Mouse (Mus musculus) liver, embryonic 16.5 days (tissue): ENCODE results near the gene Pfn1. TPM values are rescaled to one million over a fixed set of nuclear protein-coding genes. Genes with fewer than 3 reads are reported as not detected.
A peak's percentile ranks its signal among the peaks of the same experiment; 100 is the strongest.

Experiments
- ATAC-seq: fragments of 200-750 bp; cut with Nextera tagmentation; 2 replicates; pipeline ENCODE4 v1.8.0; 2017; ENCODE audit warnings: low read depth, mild to moderate bottlenecking, moderate number of reproducible peaks, moderate library complexity
- H3K27ac ChIP-seq: fragments of 300-500 bp; sonication (generic); 2 replicates; pipeline ENCODE4 v1.5.1; 2014; ENCODE audit warnings: mild to moderate bottlenecking, low read length
- H3K27me3 ChIP-seq: fragments of 300-500 bp; sonication (generic); 2 replicates; pipeline ENCODE4 v1.6.1; 2014; ENCODE audit warnings: low read depth, low read length, mixed read lengths; ENCODE audit not compliant: control insufficient read depth, insufficient read depth
- H3K36me3 ChIP-seq: fragments of 300-500 bp; sonication (generic); 2 replicates; pipeline ENCODE4 v1.6.1; 2014; ENCODE audit warnings: mild to moderate bottlenecking; ENCODE audit not compliant: control insufficient read depth, insufficient read depth
- H3K4me1 ChIP-seq: fragments of 300-500 bp; sonication (generic); 2 replicates; pipeline ENCODE4 v1.6.1; 2014; ENCODE audit warnings: low read depth, low read length, mixed read lengths; ENCODE audit not compliant: control insufficient read depth
- H3K4me2 ChIP-seq: fragments of 300-500 bp; sonication (generic); 2 replicates; pipeline ENCODE4 v1.6.1; 2014; ENCODE audit warnings: low read depth, low read length, mixed read lengths
- H3K4me3 ChIP-seq: fragments of 300-500 bp; sonication (generic); 2 replicates; pipeline ENCODE4 v1.5.1; 2014; ENCODE audit warnings: low read depth, mild to moderate bottlenecking, low read length
- H3K9ac ChIP-seq: fragments of 300-500 bp; sonication (generic); 2 replicates; pipeline ENCODE4 v1.6.1; 2014; ENCODE audit warnings: low read depth, low read length
- H3K9me3 ChIP-seq: fragments of 300-500 bp; sonication (generic); replicated peaks from 2 replicates; pipeline ENCODE4 v1.6.1; 2016; ENCODE audit warnings: low read length; ENCODE audit not compliant: control insufficient read depth
- WGBS: fragments of 180-500 bp; shearing (Covaris S2); extraction: QIAGEN DNeasy Blood & Tissue Kit; methylation state at CpG from one replicate; pipeline ENCODE4 v1.1.7; 2014; ENCODE audit not compliant: insufficient replicate concordance; 5-methylcytosine and 5-hydroxymethylcytosine counted together
- polyA plus RNA-seq: library from polyadenylated mRNA; unstranded; fragments of >200 nt; fragmentation: Nextera tagmentation; extraction: Ambion mirVana; gene quantifications from 2 replicates; pipeline ENCODE4 v1.2.1, GENCODE M21; 2015

Gene Pfn1
- polyA plus RNA-seq, 1 experiment from 2014 or later = 965 TPM

- Histone ChIP-seq H3K27ac (peak overlapping the region; percentile 0; the same call in 1 of the 2 replicates), H3K36me3 (no peaks in the 10 kb centered on the region), H3K4me2 (no peak overlapping the region), H3K9ac (no peak overlapping the region), H3K4me1 (peaks cover 7% of the 10 kb centered on the region), H3K9me3 (no peaks in the 10 kb centered on the region), H3K4me3 (no peak overlapping the region), H3K27me3 (no peaks in the 10 kb centered on the region)
- ATAC-seq = no peak
- 80% methylated on average over 8 of the region's 8 CpGs for WGBS
These were observed 24.9 kb upstream of the Pfn1 start for GRCm38 (mm10) chr11:70679361-70679760.

GRCm38 (mm10) chr11:70678576-70678975, 24.1 kb upstream of the Pfn1 start:
- H3K27ac ChIP-seq = peak overlapping the region; percentile 35
- 66% methylated on average over 2 of the region's 2 CpGs for WGBS
- H3K9me3 ChIP-seq = no peaks in the 10 kb centered on the region
- no peak overlapping the region for H3K4me2 ChIP-seq
- no peaks in the 10 kb centered on the region for H3K36me3 ChIP-seq
- H3K27me3 ChIP-seq = no peaks in the 10 kb centered on the region
- peak; percentile 66 for ATAC-seq
- no peak overlapping the region for H3K4me3 ChIP-seq
- no peak overlapping the region for H3K9ac ChIP-seq
- peaks cover 7% of the 10 kb centered on the region for H3K4me1 ChIP-seq

- no peak overlapping the region for H3K4me2 ChIP-seq
- H3K4me3 ChIP-seq = no peak overlapping the region
- H3K4me1 ChIP-seq = peaks cover 7% of the 10 kb centered on the region
- no peaks in the 10 kb centered on the region for H3K36me3 ChIP-seq
- peak; percentile 70 for ATAC-seq
- peak overlapping the region; percentile 35 for H3K27ac ChIP-seq
- H3K9ac ChIP-seq = no peak overlapping the region
- WGBS = 58% methylated on average over 9 of the region's 9 CpGs
- H3K27me3 ChIP-seq = no peaks in the 10 kb centered on the region
- H3K9me3 ChIP-seq = no peaks in the 10 kb centered on the region
These were observed 23.6 kb upstream of the Pfn1 start for GRCm38 (mm10) chr11:70678092-70678491.

- WGBS = 50% methylated on average over 11 of the region's 11 CpGs
- Histone ChIP-seq H3K27ac (no peak overlapping the region), H3K36me3 (no peaks in the 10 kb centered on the region), H3K27me3 (no peaks in the 10 kb centered on the region), H3K4me1 (peaks cover 17% of the 10 kb centered on the region), H3K9me3 (no peaks in the 10 kb centered on the region), H3K4me2 (no peak overlapping the region), H3K9ac (no peak overlapping the region), H3K4me3 (no peak overlapping the region)
- ATAC-seq = no peak
These were observed 20.1 kb upstream of the Pfn1 start for GRCm38 (mm10) chr11:70674501-70674900.

- Histone ChIP-seq H3K9ac (no peak overlapping the region), H3K27me3 (no peaks in the 10 kb centered on the region), H3K4me3 (no peak overlapping the region), H3K4me2 (no peak overlapping the region), H3K36me3 (no peaks in the 10 kb centered on the region), H3K27ac (no peak overlapping the region), H3K9me3 (no peaks in the 10 kb centered on the region), H3K4me1 (peaks cover 14% of the 10 kb centered on the region)
- WGBS = 82% methylated on average over 6 of the region's 6 CpGs
- ATAC-seq = no peak
These were observed 19.6 kb upstream of the Pfn1 start for GRCm38 (mm10) chr11:70674014-70674413.

GRCm38 (mm10) chr11:70671333-70672047, 17.0 kb upstream of the Pfn1 start:
- H3K27ac ChIP-seq = no peak overlapping the region
- no peak overlapping the region for H3K4me2 ChIP-seq
- no peak overlapping the region for H3K9ac ChIP-seq
- H3K4me3 ChIP-seq = no peak overlapping the region
- ATAC-seq = no peak
- H3K4me1 ChIP-seq = peaks cover 27% of the 10 kb centered on the region
- no peaks in the 10 kb centered on the region for H3K9me3 ChIP-seq
- no peaks in the 10 kb centered on the region for H3K36me3 ChIP-seq
- H3K27me3 ChIP-seq = no peaks in the 10 kb centered on the region
- 78% methylated on average over 16 of the region's 16 CpGs for WGBS

GRCm38 (mm10) chr11:70670483-70670882, 16.0 kb upstream of the Pfn1 start:
- no peaks in the 10 kb centered on the region for H3K9me3 ChIP-seq
- ATAC-seq = no peak
- peak overlapping the region; percentile 84 for H3K9ac ChIP-seq
- no peaks in the 10 kb centered on the region for H3K36me3 ChIP-seq
- H3K27ac ChIP-seq = peak overlapping the region; percentile 98
- H3K4me2 ChIP-seq = peak overlapping the region; percentile 98
- peaks cover 27% of the 10 kb centered on the region for H3K4me1 ChIP-seq
- WGBS = 61% methylated on average over 14 of the region's 14 CpGs
- H3K27me3 ChIP-seq = no peaks in the 10 kb centered on the region
- H3K4me3 ChIP-seq = peak overlapping the region; percentile 81

- Histone ChIP-seq H3K4me3 (peak overlapping the region; percentile 81), H3K36me3 (0 out of 2 replicates have a peak, but pooled peaks cover 2% of the 10 kb centered on the region), H3K27me3 (no peaks in the 10 kb centered on the region), H3K27ac (peak overlapping the region; percentile 98), H3K9ac (peak overlapping the region; percentile 84), H3K9me3 (no peaks in the 10 kb centered on the region), H3K4me1 (peaks cover 27% of the 10 kb centered on the region), H3K4me2 (peak overlapping the region; percentile 98)
- WGBS = 1% methylated on average over 31 of the region's 31 CpGs
- peak; percentile 1; the same call in 1 of the 2 replicates for ATAC-seq
These were observed 15.3 kb upstream of the Pfn1 start for GRCm38 (mm10) chr11:70669582-70670345.
